Mouse (Mus musculus): ENCODE measurements at regions not wholly inside any gene's neighbourhood (a gene's known extent, or its start where the extent isn't known, plus 50 kb on each side); places are given as distances from the start of the nearest gene placed in this dataset.

GRCm38 (mm10) chr9:46462681-46463080 lies 142.9 kb upstream of the 4931429L15Rik start:
- WGBS = 79% methylated on average over 5 of the region's 5 CpGs
- no peak overlapping the region for H3K4me3 ChIP-seq (ENCODE audit: control insufficient read depth, insufficient read depth, low read length)
- H3K27ac ChIP-seq (ENCODE audit: control insufficient read depth, insufficient read depth, low read length) = no peak overlapping the region
- no peaks in the 10 kb centered on the region for H3K4me1 ChIP-seq (replicated peaks; ENCODE audit: control insufficient read depth, insufficient read depth, low read length)
- no peak for DNase-seq
- TF ChIP-seq CTCF (IDR thresholded peaks at IDR 0.05; ENCODE audit: borderline replicate concordance, control insufficient read depth, extremely low read depth, insufficient read depth, low read length, poor library complexity) (no peak), POLR2A (IDR thresholded peaks at IDR 0.05; ENCODE audit: control insufficient read depth, extremely low read depth, insufficient read depth, low read length, poor library complexity) (no peak)
- H3K27me3 ChIP-seq (ENCODE audit: control insufficient read depth, insufficient read depth, low read length) = no peaks in the 10 kb centered on the region
- H3K36me3 ChIP-seq (ENCODE audit: control insufficient read depth, insufficient read depth, low read length) = no peaks in the 10 kb centered on the region

- TF ChIP-seq CTCF (IDR thresholded peaks at IDR 0.05; ENCODE audit: borderline replicate concordance, control insufficient read depth, extremely low read depth, insufficient read depth, low read length, poor library complexity) (no peak), POLR2A (IDR thresholded peaks at IDR 0.05; ENCODE audit: control insufficient read depth, extremely low read depth, insufficient read depth, low read length, poor library complexity) (no peak)
- WGBS = 75% methylated on average over 6 of the region's 6 CpGs
- DNase-seq = no peak
- H3K4me1 ChIP-seq (replicated peaks; ENCODE audit: control insufficient read depth, insufficient read depth, low read length) = no peaks in the 10 kb centered on the region
- no peak overlapping the region for H3K27ac ChIP-seq (ENCODE audit: control insufficient read depth, insufficient read depth, low read length)
- H3K27me3 ChIP-seq (ENCODE audit: control insufficient read depth, insufficient read depth, low read length) = no peaks in the 10 kb centered on the region
- H3K4me3 ChIP-seq (ENCODE audit: control insufficient read depth, insufficient read depth, low read length) = no peak overlapping the region
- H3K36me3 ChIP-seq (ENCODE audit: control insufficient read depth, insufficient read depth, low read length) = no peaks in the 10 kb centered on the region
These were observed 138.2 kb upstream of the 4931429L15Rik start for GRCm38 (mm10) chr9:46457945-46458344.

- Histone ChIP-seq H3K27me3 (ENCODE audit: control insufficient read depth, insufficient read depth, low read length) (no peaks in the 10 kb centered on the region), H3K4me3 (ENCODE audit: control insufficient read depth, insufficient read depth, low read length) (no peak overlapping the region), H3K36me3 (ENCODE audit: control insufficient read depth, insufficient read depth, low read length) (no peaks in the 10 kb centered on the region), H3K4me1 (replicated peaks; ENCODE audit: control insufficient read depth, insufficient read depth, low read length) (no peaks in the 10 kb centered on the region), H3K27ac (ENCODE audit: control insufficient read depth, insufficient read depth, low read length) (no peak overlapping the region)
- no peak for TF ChIP-seq POLR2A (IDR thresholded peaks at IDR 0.05; ENCODE audit: control insufficient read depth, extremely low read depth, insufficient read depth, low read length, poor library complexity)
- TF ChIP-seq CTCF (IDR thresholded peaks at IDR 0.05; ENCODE audit: borderline replicate concordance, control insufficient read depth, extremely low read depth, insufficient read depth, low read length, poor library complexity) = no peak
- 88% methylated on average over 7 of the region's 7 CpGs for WGBS
- DNase-seq = no peak
These were observed 135.2 kb upstream of the 4931429L15Rik start for GRCm38 (mm10) chr9:46454807-46455610.

GRCm38 (mm10) chr9:46443191-46444095 lies 123.7 kb upstream of the 4931429L15Rik start:
- no peak for TF ChIP-seq POLR2A (IDR thresholded peaks at IDR 0.05; ENCODE audit: control insufficient read depth, extremely low read depth, insufficient read depth, low read length, poor library complexity)
- Histone ChIP-seq H3K27me3 (ENCODE audit: control insufficient read depth, insufficient read depth, low read length) (peaks cover 2% of the 10 kb centered on the region; the same call in 1 of the 2 replicates), H3K4me1 (replicated peaks; ENCODE audit: control insufficient read depth, insufficient read depth, low read length) (no peaks in the 10 kb centered on the region), H3K36me3 (ENCODE audit: control insufficient read depth, insufficient read depth, low read length) (no peaks in the 10 kb centered on the region), H3K27ac (ENCODE audit: control insufficient read depth, insufficient read depth, low read length) (no peak overlapping the region), H3K4me3 (ENCODE audit: control insufficient read depth, insufficient read depth, low read length) (no peak overlapping the region)
- WGBS = 6% methylated on average over 53 of the region's 53 CpGs
- DNase-seq = no peak

GRCm38 (mm10) chr9:46442739-46443181 lies 123.0 kb upstream of the 4931429L15Rik start:
- 15% methylated on average over 19 of the region's 19 CpGs for WGBS
- no peaks in the 10 kb centered on the region for H3K4me1 ChIP-seq (replicated peaks; ENCODE audit: control insufficient read depth, insufficient read depth, low read length)
- peaks cover 2% of the 10 kb centered on the region; the same call in 1 of the 2 replicates for H3K27me3 ChIP-seq (ENCODE audit: control insufficient read depth, insufficient read depth, low read length)
- H3K4me3 ChIP-seq (ENCODE audit: control insufficient read depth, insufficient read depth, low read length) = no peak overlapping the region
- TF ChIP-seq POLR2A (IDR thresholded peaks at IDR 0.05; ENCODE audit: control insufficient read depth, extremely low read depth, insufficient read depth, low read length, poor library complexity) (no peak), CTCF (IDR thresholded peaks at IDR 0.05; ENCODE audit: borderline replicate concordance, control insufficient read depth, extremely low read depth, insufficient read depth, low read length, poor library complexity) (no peak)
- H3K36me3 ChIP-seq (ENCODE audit: control insufficient read depth, insufficient read depth, low read length) = no peaks in the 10 kb centered on the region
- no peak for DNase-seq
- no peak overlapping the region for H3K27ac ChIP-seq (ENCODE audit: control insufficient read depth, insufficient read depth, low read length)

GRCm38 (mm10) chr9:46440226-46440625 lies 120.4 kb upstream of the 4931429L15Rik start:
- DNase-seq = no peak
- H3K27ac ChIP-seq (ENCODE audit: control insufficient read depth, insufficient read depth, low read length) = no peak overlapping the region
- WGBS = 86% methylated on average over 5 of the region's 5 CpGs
- H3K4me3 ChIP-seq (ENCODE audit: control insufficient read depth, insufficient read depth, low read length) = no peak overlapping the region
- H3K27me3 ChIP-seq (ENCODE audit: control insufficient read depth, insufficient read depth, low read length) = peaks cover 2% of the 10 kb centered on the region; the same call in 1 of the 2 replicates
- H3K4me1 ChIP-seq (replicated peaks; ENCODE audit: control insufficient read depth, insufficient read depth, low read length) = no peaks in the 10 kb centered on the region
- TF ChIP-seq POLR2A (IDR thresholded peaks at IDR 0.05; ENCODE audit: control insufficient read depth, extremely low read depth, insufficient read depth, low read length, poor library complexity) = no peak
- no peak for TF ChIP-seq CTCF (IDR thresholded peaks at IDR 0.05; ENCODE audit: borderline replicate concordance, control insufficient read depth, extremely low read depth, insufficient read depth, low read length, poor library complexity)
- H3K36me3 ChIP-seq (ENCODE audit: control insufficient read depth, insufficient read depth, low read length) = no peaks in the 10 kb centered on the region

All from thymus, adult 2 months (tissue).